Mouse (Mus musculus) 3134 (cell line): ENCODE measurements around the gene Siae.

Experiments
- DNase-seq: peaks from one replicate; pipeline ENCODE4 v3.0.0-alpha.2; 2011; ENCODE audit warnings: low spot score; ENCODE audit not compliant: insufficient read length; ENCODE audit errors: extremely low read depth

Siae gene

DNA sequence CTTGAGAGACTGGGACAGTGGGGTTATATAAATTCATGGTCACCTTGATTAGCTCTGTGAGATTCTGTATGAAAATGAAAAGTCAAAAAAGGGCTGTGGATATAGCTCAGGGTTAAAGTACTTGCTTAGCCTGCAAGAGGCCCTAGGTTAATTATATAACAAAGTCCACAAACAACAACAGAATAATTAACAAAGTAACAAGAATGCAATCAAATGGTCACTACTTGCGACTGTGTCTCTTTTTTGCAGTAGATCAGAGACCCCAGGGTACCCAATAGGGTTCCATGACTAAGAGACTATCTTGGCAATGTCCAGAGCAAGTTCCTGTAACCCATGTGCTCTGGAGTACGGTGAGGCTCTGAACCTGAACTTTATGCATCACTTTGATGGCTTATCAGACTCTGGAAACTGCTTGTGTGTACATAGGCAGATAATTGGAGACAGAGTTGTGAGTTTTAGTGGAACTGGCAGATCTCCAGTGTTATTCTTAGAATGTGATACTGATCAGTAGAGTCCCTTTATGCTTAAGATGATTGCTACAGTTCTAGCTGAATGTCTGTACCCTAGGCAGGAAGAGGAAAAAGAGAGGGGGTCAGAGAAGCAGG, 13.8 kb downstream of the Siae start:
- DNase-seq: no peak

DNA sequence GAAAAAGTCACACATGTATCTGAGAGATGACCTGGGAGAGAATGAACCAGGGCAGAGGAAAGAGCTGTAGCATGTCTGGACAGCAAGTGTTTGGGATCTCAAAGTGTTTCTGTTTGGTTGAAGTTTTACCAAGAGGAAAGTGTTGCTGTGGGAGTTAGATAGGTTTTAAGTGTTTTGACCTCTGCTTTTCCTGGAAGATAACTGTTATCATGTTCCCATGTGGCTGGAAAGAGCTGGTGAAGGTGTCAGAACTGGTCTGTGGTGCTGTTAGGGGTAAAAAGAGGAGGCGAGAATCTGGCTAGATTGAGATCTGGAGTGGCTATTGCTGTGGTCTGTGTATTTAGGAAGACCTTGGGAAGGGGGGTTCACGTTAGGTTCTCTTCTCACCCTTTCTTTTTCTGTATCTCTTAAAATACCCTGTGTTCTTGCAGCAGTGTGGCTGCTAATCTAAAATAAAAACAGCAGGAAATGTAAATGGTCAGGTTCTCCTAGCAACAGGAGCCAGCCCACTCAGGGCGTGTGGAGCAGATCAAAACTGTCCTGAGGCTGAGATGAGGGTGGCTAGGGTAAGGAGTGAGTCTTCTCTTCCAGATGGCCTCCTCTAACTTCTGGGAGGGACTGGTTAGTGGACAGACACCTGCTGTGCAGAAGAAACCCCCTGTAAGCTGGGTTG, 16.8 kb downstream of the Siae start:
- DNase-seq: no peak

DNA sequence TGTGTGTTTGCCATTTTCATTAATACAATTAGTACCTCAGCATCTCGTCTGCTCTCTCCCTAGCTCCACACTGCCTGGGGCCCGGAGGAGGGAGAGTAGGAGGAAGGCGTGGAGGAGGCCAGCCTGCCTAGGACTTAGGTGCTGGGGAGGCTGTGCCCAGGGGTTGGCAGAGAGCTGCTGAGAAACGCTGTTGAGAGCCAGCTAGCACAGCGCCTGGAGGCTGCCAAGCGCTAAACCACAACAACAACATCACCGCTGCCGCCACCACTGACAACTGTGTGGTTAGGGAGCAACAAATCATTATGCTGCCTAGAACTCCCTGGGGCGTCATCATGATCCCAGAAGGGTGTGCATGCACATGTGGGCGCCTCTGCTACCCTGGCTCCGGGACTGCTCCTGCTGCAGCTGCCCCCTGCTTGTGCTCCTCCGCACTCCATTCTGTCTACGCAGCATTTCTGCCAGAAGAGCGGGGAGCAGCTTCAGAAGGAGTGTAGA, 21.0 kb downstream of the Siae start:
- peak; percentile 67 for DNase-seq

DNA sequence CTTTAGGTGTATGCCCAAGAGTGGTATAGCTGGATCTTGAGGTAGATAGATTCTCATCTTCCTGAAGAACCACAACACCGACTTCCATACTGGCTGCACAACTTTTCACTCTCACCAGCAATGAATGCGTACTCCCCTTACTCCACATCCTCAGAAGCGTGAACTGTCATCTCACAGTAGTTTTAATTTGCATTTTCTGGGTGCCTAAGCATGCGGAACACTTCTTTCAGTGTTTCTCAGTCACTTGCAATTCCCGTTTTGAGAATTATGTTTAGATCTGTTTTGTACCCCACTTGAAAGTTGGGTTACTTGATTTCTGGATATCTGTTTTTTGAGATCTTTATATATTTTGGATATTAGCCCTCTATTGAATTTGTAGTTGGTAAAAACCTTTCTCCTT, 28.1 kb downstream of the Siae start:
- DNase-seq: no peak

GRCm38 (mm10) chr9:37586718-37587117, 31.2 kb downstream of the Siae start:
- DNase-seq: no peak

DNA sequence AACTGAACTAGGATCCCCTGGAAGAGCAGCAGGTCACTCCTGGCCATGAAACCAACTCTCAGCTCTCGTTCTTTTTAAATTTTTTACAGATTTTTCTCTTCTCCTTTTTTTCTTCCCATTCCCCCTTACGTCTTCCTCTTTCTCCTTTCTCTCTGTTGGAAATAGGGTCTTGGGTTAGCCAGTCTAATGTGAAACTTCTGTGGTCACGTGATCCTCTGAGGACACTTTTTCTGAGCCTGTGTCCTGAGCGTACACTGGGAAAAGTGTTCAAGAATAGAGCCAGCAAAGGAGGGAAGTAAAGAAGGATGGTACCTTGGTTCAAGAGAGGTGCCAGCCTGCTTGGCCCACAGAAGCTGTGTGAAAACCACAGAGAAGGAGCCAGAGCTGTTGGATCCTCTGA, 34.9 kb downstream of the Siae start:
- no peak for DNase-seq

DNA sequence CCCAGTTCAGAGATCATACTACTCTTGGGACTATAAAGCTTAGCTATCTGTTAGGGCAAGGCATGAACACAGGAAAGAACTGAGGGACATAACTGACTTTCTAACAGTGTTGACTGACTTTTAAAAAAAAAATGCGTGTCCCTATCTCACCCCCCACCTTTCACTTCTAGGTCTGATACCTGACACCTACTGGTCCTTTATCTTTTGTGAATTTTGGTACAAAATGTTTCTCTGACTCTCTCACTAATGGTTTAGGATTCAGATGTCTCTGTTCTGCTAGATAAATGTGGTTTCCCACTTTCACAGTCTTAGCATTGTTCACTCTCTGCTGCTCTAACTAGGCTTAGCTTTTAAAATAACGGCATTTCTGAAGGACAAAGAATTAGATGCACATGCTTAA, 36.5 kb downstream of the Siae start:
- no peak for DNase-seq

DNA sequence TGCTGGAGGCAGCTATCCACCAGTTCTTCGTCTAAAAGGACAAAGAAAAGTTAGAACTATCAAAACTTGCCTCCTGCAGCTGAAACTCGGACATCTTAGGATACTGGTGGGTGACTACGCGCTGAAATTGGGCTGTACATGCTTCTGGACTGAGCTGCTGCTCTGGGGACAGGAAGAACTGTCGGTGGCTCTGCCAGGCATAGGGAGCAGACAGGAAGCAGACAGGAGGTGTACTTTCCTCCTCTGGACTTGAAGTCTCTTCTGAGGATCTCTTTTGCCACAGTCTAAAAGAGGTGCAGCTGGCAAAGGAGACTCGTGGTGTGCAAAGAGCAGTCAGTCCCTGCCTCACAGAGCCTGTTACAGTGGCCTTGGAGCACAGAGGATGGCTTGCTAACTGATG, 37.1 kb downstream of the Siae start:
- DNase-seq: no peak

GRCm38 (mm10) chr9:37593690-37594089, 38.2 kb downstream of the Siae start:
- DNase-seq: no peak

DNA sequence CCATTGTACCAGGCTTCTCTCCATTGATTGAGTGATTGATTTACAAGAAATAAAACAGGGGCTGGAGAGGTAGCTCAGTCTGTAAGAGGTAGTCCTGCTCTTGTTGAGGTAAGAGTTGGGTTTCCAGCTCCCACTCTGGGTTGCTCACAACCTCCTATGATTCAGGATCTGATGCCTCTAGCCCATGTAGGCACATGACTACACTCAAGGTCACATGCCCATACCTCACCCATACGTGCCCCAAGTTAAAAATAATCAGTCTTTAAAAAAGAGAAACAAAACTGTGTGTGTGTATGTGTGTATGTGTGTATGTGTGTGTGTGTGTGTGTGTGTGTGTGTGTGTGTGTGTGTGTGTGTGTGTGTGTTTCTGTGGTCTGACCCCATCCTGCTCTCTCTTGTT, 40.1 kb downstream of the Siae start:
- DNase-seq: no peak

- no peak for DNase-seq
Measured at GRCm38 (mm10) chr9:37598637-37599036, 43.1 kb downstream of the Siae start.

DNA sequence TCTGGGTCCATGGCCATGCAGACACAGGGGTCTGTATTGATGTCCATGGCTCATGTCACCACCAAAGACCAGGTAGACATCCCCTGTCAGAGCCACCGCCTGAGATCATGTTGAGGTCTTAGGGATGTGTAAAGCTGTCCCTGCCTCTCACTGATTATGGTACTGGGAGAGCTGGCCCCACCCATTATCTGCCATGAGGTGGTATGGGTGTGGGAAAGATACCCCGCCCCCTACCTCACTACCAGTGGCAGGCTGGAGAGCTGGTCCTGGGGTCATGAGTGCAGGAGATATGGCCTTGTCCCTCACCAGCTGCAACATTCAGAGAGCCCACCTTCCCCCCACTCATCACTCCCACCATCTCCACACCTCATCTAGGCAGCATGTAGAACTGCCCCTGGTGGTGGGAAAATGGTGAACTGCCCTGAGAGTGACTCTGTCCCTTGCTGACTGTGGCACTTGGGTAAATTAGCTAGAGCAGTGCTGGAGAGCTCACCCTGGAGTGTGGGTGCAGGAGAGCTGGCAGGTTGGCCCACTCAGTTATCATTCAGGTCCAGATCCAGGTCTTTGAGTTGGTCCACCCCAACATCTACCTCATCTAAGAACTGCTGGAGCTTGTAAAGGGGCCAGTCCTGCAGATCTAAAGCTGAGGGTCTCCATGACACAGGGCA, 45.2 kb downstream of the Siae start:
- no peak for DNase-seq

- no peak for DNase-seq
Measured at GRCm38 (mm10) chr9:37605089-37605488, 49.6 kb downstream of the Siae start.

- DNase-seq: no peak
Measured at GRCm38 (mm10) chr9:37609558-37609957, 54.1 kb downstream of the Siae start.

- DNase-seq: peak; percentile 93
Measured at GRCm38 (mm10) chr9:37613182-37613910, 57.8 kb downstream of the Siae start, which contains the start of gene Spa17. Spa17 (minus strand) TSS chr9:37613722.

DNA sequence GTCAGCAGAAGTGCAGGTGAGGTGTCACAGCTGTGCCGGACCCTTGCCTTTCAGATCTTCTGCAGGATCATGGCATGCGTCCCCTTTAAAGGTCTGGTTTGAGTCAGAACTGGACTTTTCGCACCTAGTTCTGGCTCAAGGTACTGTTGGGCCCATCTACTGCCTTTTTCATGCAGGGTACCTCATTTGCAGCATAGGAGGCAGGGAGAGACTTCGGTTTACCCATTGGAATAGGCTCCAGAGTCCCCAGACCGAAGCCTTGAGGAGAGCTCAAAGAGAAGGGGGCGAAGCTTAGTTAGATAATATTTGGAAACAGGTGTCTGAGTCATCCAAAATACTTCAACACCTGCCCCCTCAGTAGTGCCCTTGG, 58.4 kb downstream of the Siae start:
- DNase-seq: no peak

DNA sequence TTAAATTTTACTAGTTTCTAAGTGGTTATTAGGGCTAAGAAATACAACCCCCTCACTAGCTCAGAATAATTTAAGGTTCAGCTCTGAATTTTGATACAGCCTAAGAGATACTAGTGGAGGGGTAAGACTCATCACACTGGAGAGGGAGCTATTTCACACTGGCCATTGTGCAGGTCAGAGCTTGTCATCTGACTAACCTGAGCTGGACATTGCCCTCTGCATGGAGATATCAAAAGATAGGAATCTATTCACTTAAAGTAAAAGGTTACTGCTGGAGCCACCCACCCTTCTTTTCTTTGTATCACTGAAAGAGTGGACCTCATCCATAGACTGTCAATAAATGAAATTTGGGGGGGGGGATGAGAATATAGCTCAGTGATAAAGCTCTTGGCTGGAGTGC, 58.8 kb downstream of the Siae start:
- DNase-seq: no peak

GRCm38 (mm10) chr9:37615220-37615619, 59.7 kb downstream of the Siae start:
- DNase-seq: no peak

DNA sequence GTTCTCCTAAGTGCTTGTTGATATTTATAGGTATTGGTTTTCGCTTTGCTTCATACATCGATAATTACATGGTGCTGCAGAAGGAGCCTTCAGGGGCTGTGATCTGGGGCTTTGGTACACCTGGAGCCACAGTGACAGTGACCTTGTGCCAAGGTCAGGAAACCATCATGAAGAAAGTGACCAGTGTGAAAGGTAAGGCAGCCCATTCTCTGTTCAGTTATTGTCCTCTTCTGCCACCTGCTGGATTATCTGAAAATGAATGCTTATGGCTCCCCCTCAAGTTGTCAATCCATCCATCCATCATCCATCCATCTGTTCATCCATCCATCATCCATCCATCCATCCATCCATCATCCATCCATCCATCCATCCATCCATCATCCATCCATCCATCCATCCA, 61.3 kb downstream of the Siae start:
- no peak for DNase-seq

GRCm38 (mm10) chr9:37621290-37621689, 65.8 kb downstream of the Siae start:
- DNase-seq: no peak

GRCm38 (mm10) chr9:37623981-37624380, 68.5 kb downstream of the Siae start:
- no peak for DNase-seq
